Mouse (Mus musculus) kidney, adult 8-10 months (tissue): ENCODE results near the gene Tm4sf1.
A peak's percentile ranks its signal among the peaks of the same experiment; 100 is the strongest.

Experiments used
- DNase-seq, 2 experiments: peaks; one replicate each; pipeline ENCODE4 v3.0.0; 2022

Tm4sf1 gene

GRCm38 (mm10) chr3:57301921-57302539, at the start of gene Tm4sf1:
Gene Tm4sf1 (minus strand): TSS chr3:57301988.
- no peak for DNase-seq

GRCm38 (mm10) chr3:57344811-57345210, 43.0 kb upstream of the Tm4sf1 start:
- no peak for DNase-seq

DNA sequence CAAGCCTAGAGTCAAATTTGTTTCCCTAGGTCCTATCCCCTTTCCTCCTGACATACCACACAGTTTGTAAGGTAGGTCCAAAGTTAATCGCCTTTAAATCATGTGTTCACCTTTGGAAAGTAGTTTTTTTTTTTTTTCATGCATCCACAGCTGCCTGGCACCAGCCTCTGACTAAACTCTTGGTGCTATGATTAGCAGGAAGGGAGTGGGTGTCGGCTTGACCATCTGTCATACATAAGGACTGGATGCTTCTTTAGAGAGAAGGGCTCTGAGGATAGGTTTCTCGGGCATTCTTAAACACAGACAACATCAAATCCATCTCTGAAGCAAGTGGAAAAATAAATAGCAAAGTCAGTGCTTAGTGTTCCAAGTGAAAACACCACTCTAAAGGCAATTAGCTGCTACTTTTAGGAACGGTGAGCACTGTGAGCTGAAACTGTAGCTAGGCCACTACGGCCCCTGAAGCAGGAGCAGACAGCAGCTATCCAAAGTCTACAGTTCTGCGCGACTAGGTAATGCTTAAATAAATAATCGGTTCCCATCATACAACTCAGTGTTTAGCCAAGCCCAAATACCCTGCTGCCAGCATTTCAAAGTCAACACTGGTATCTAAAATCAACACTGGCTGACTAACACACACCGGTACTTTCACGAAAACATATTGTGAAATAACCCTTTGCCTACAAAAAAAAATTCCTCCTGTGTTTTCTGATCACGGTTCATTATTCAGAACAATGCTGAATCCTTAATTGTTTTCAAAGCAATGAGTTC, 42.2 kb upstream of the Tm4sf1 start:
- DNase-seq = no peak

DNA sequence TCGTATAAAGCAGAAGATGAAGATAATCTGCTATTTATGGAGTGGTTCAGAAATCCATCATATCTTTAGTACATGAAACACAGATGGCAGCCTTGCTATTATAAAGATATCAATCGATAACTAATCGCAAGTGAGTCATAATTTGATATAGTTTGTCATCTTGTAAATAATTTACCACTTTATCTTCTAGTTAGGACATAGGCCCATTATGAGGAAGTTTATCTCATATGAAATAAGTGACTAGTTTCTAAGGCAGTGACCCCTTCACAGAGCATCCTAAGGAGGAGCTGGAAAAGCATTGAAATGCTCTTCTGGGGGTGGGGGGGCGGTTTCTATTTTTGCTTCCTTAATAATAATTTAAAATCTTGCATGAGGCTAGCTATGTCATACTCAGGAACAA, 41.2 kb upstream of the Tm4sf1 start:
- no peak for DNase-seq

DNA sequence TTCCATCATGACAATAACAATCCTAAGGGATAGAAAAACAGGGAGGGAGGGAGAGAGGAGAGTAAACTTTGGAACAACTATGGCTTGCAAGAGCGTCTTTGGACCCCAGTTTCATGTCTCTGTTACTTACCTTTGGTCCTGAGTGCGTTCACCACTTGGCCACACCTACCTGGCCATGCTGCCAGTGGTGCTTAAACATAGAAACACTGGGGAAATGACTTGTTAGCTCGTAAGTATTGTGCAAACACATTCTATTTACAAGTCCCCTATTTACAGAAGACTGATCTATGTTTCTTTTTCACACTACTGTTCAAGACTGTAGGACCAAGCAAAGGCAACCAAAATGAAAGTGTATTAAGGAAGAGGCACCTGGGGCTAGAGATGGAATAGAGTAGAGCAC, 39.5 kb upstream of the Tm4sf1 start:
- DNase-seq = no peak

DNA sequence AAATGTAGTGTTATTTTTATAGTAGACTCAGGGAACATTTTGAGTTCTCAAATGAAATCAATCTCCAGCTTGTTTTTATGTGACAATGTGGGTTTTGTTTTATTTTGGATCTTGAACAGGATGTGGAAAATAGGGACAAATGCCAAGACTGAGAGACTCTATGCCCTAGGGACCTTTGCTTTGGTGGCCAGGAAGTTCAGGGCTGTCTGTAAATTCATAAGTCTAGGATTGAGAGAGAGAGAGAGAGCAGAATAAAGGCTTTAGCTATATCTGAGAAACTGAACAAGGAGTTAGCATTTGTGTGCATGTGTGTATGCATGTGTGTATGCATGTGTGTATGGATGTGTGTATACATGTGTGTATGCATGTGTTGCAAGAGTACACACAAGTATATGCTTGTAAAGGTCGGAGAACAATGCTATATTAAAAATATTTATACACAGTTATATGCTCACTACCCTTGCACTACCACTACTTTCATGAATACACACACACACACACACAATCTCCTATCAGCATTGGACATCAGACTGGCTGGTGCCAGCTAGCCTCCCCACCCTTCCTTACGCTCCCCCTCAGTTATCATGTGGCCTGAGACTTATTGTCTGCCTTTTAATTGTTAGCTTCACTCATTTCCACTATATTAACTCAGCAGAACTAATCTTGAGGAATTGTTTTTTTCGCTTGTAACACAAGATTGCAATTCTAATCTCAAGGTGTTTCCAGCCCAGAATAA, 33.5 kb upstream of the Tm4sf1 start:
- peak; percentile 39 to 75 for DNase-seq

DNA sequence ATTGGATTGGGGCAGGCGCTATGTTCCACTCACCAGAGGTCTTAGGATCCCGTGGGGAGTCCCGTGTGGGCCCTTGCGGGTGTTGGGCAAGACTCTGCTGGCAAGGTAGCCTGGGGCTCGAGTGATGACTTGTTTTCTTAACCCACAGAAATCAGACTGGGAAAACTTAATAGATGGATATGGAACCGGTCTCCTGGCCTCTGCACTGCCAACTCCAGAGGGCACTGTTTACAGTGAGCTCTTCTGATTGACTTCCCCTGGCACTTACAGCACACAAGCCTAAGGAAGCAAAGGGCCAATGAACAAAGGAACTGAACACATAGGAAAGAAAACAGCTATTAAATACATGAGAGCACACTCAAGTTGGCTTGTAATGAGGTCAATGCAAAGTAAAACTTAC, 26.2 kb upstream of the Tm4sf1 start:
- DNase-seq = no peak

- DNase-seq = no peak
Measured at GRCm38 (mm10) chr3:57307076-57307475, 5.3 kb upstream of the Tm4sf1 start.

DNA sequence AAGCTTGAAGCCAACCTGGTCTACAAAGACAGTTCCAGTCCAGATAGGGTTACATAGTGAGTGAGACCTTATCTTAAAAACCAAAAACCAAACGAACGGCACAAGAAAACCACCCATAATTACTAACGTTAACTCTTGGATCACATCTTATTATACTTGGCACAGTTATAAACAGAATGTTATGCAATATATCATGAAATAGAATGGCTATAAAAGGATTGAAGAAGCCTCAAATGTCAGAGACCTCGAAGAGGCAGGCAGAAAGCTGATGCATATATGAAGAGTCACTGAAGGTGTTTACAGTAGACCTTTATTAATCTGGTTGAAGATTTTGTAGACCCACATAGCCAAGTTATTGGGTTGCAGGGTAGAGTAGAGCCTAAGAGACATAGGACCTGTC, 3.8 kb upstream of the Tm4sf1 start:
- DNase-seq = no peak

- DNase-seq = no peak
Measured at GRCm38 (mm10) chr3:57304484-57304883, 2.7 kb upstream of the Tm4sf1 start.

DNA sequence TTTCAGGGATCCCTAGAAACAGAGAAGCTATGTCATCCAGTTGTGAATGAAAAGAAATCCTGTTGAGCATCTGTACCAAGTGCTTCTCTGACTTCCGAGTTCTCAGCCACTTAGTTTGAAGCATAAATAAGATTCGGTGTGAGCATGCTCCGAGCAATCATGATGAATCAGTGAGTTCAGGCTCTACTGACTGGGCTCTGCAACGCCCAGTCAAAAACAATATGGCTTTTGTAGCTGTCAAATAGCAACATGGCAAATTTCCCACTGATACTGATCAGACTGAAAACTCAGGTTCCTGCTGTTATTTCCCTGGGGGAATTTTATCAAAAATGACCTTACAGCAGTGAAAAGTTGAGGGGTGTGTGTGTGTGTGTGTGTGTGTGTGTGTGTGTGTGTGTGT, 2.3 kb upstream of the Tm4sf1 start:
- no peak for DNase-seq

- no peak for DNase-seq
Measured at GRCm38 (mm10) chr3:57303486-57303885, 1.7 kb upstream of the Tm4sf1 start.

GRCm38 (mm10) chr3:57302886-57303285, 1.1 kb upstream of the Tm4sf1 start:
- DNase-seq = no peak

DNA sequence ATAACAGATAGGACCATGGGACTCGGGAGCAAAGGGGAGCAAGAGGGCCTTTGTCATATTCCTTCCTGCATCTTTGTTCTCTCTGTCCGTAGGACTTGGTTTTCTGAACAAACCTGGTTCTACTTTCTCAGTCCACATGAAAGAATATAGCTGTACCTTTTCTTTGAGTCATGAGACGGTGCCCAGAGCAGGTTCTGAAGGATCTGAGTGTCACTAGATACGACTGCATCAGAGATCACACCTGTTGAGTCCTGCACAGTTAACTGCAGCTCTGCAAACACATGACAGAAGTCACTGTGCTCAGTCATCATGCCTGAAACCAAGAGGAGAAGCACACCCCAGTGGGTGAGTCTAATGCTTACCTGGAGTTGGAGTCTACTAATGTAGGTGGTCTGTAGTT, 422 bp downstream of the Tm4sf1 start:
- no peak for DNase-seq

DNA sequence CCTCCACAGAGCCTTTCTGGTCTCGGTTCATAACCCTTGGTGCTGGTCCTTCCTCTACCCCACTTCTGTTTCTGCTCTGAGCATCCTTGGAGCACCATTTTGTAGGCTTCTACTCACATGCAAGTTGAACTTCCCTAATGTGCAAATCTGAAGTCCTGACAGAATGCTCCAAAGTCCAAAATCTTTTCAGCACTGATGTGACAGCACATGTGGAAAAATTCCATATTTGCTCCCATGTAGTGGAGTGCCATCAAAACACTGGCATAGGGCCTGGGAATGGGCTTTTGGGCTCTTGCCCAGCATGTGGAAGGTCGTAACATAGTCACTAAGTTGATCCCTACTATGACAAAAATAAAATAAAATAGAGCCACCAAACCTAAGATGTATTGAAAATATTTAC, 3.8 kb downstream of the Tm4sf1 start:
- DNase-seq = no peak

GRCm38 (mm10) chr3:57296574-57296973, 5.2 kb downstream of the Tm4sf1 start:
- no peak for DNase-seq

- DNase-seq = no peak
Measured at GRCm38 (mm10) chr3:57295631-57296030, 6.2 kb downstream of the Tm4sf1 start.

GRCm38 (mm10) chr3:57294742-57295525, 6.9 kb downstream of the Tm4sf1 start:
- DNase-seq = peak; percentile 64 to 73

- no peak for DNase-seq
Measured at GRCm38 (mm10) chr3:57293925-57294324, 7.9 kb downstream of the Tm4sf1 start.

DNA sequence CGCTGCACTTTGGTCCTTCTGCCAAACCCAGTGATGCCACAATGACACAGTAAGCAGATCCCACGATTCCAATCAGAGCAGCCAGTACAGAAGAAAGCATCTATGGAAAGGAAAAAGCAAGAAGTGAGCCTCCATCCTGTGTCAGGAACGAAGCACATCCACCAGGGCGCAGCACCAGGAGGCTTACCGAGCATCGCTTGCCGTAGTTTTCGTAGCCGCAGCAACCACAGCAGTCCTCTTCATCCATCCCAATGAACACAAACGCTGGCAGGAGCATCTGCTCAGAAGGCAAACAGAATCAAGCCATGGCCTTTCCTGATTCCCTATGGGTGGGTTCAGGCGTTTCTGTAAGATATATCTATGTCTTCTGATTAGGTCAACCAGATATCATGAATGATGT, 9.0 kb downstream of the Tm4sf1 start:
- no peak for DNase-seq

DNA sequence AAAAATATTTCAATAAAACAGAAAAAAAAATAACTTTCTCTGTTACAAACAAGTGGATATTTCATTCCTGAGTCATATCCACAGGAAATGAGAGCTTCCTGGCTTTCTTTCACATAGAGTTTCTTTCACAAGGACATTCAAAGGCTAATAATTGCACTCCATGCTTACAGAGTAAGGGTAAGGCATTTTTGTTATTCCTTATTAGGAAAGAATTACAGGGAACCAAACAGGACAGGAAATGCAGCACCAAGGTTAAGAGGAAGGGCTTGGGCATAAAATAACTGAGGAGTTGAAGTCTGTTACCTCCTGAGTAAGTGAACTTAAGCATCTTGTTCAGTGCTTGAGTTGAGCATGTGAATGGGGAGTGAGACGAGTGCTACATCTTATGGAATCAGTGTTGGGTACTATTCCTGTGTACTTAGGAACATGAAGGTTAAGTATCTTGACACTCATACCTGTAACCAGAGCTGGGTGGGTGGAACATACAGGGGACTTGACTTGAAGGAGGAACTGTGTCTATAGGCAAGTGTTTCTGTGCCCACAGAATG, 12.8 kb downstream of the Tm4sf1 start:
- DNase-seq = peak in 1 of 2 experiments; percentile 47

GRCm38 (mm10) chr3:57287854-57288720, 13.7 kb downstream of the Tm4sf1 start:
- no peak for DNase-seq
